Mouse (Mus musculus): ENCODE data around the gene Hist1h3d. TPM values are rescaled to one million over a fixed set of nuclear protein-coding genes. Genes with fewer than 3 reads are reported as not detected.
"Not testable (repeated sequence)": the region's sequence is repeated elsewhere in the genome, so short reads cannot be mapped to it uniquely, and the experiment has no call there.

The Hist1h3d gene
- total and polyA plus RNA-seq, 2 experiments from 2014 or later: 0.96 to 173 TPM

DNA sequence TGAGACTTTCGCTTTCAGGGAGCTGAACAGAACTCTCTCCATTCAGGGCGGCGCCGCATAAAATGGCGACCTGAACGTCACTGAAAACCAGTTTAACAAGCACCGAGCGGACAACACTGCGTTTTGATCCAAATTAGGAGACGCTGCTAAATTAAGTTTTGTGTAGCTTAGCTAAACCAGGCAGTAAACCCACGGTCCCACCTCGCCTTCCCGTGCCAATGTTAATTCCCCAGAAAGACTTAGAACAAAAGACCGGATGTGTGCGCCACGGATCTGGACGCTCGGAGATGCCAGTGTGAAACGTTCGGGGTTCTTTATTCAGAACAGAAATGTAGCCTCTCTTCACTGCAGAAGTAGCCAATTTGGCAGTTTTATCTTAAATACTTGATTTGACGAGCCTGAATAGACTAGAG, 9.5 kb downstream of the Hist1h3d start:
- under 1% methylated on average over 21 of the region's 21 CpGs for WGBS

DNA sequence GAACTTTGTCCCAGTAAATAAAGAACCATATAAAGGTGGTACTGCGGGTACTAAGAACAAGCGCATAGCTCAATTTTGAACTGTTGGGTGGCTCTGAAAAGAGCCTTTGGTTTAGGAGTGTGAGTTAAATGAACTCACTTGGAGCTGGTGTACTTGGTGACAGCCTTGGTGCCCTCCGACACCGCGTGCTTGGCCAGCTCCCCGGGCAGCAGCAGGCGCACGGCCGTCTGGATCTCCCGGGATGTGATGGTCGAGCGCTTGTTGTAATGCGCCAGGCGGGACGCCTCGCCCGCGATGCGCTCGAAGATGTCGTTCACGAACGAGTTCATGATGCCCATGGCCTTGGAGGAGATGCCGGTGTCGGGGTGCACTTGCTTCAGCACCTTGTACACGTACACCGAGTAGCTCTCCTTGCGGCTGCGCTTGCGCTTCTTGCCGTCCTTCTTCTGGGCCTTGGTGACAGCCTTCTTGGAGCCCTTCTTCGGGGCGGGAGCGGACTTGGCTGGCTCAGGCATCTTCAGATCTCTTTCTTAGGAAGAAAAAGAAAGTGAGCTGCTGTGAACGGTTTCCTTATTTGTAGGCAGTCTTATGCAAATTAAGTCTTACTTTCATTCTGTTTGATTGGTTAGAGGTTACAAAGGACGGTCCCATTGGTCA, 10.0 kb downstream of the Hist1h3d start:
- H3K4me1 ChIP-seq (ENCODE audit: insufficient read depth, low read length); H3K27me3 ChIP-seq (ENCODE audit: insufficient read depth, low read length); H3K36me3 ChIP-seq (ENCODE audit: insufficient read depth, low read length); H3K9me3 ChIP-seq (ENCODE audit: low read length): not testable (repeated sequence)
- peak overlapping the region; percentile 49 for H3K4me3 ChIP-seq (ENCODE audit: low read length)
- DNase-seq (ENCODE audit: low spot score): peak; percentile 91
- H3K4me2 ChIP-seq (ENCODE audit: low read depth, low read length): peak overlapping the region; percentile 94
- ATAC-seq: peak; percentile 89
- WGBS: under 1% methylated on average over 18 of the region's 36 CpGs
- peak overlapping the region; percentile 92 for H3K27ac ChIP-seq
- H3K9ac ChIP-seq (replicated peaks; ENCODE audit: low read length): peak overlapping the region; percentile 68

More for the DNA sequence above, 9.5 kb downstream of the Hist1h3d start:
- Histone ChIP-seq H3K4me3 (ENCODE audit: low read length) (peak overlapping the region; percentile 49), H3K9me3 (ENCODE audit: low read length) (no peaks in the 10 kb centered on the region), H3K9ac (replicated peaks; ENCODE audit: low read length) (peak overlapping the region; percentile 68), H3K36me3 (ENCODE audit: insufficient read depth, low read length) (no peaks in the 10 kb centered on the region), H3K27me3 (ENCODE audit: insufficient read depth, low read length) (no peaks in the 10 kb centered on the region), H3K4me1 (ENCODE audit: insufficient read depth, low read length) (peaks cover 8% of the 10 kb centered on the region; the same call in 1 of the 2 replicates), H3K27ac (peak overlapping the region; percentile 92), H3K4me2 (ENCODE audit: low read depth, low read length) (peak overlapping the region; percentile 94)
- ATAC-seq (0 out of 2 replicates have a peak, but pooled peaks have one; percentile 19), DNase-seq (ENCODE audit: low spot score) (peak; percentile 72)
- no peak for TF ChIP-seq CTCF (IDR thresholded peaks at IDR 0.05; ENCODE audit: low read depth)

DNA sequence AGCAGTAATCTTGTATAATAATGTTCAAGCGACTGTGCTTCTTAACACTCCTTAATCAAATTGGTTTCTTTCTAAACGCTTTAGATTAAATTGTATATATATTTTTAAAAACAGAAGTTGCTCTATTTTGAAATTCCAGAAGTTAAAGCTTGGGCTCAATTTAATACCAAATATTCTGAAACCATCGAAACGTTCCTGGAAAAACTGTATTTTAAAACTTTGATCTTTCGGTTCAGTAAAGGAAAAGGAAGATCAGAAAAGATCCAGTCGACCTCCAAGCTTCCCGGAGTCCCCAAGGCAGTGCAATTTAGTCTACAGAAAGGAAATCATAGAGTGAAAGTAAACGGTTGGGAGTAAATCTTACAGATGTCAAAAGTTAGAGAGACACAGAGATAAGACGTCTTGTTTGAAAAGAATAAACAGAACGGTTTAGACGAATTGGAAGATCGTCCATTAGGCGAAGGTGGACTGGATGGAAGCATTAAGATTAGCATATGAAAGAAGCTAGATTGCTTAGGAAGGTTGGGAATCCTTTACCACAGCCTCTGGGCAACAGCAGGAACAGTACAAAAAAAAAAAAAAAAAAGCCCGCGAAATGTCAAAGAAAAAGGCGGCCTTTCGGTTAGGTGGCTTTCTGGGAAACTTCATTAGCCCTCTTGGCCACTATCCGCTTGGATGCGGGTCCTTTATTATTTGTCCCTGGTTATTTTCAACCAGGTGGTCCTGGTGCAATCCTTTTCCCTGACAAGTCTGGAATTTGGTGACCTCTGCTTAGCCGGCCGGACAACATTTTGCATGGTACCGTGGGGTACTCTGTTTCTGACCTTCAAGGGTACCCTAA, 10.8 kb downstream of the Hist1h3d start:
- Histone ChIP-seq H3K4me1 (ENCODE audit: insufficient read depth, low read length) (peaks cover 8% of the 10 kb centered on the region; the same call in 1 of the 2 replicates), H3K27me3 (ENCODE audit: insufficient read depth, low read length) (no peaks in the 10 kb centered on the region), H3K4me3 (ENCODE audit: low read length) (peak overlapping the region; percentile 49), H3K9me3 (ENCODE audit: low read length) (no peaks in the 10 kb centered on the region), H3K9ac (replicated peaks; ENCODE audit: low read length) (peak overlapping the region; percentile 21), H3K27ac (peak overlapping the region; percentile 67), H3K4me2 (ENCODE audit: low read depth, low read length) (peak overlapping the region; percentile 94), H3K36me3 (ENCODE audit: insufficient read depth, low read length) (no peaks in the 10 kb centered on the region)
- no peak for TF ChIP-seq CTCF (IDR thresholded peaks at IDR 0.05; ENCODE audit: low read depth)
- DNase-seq (ENCODE audit: low spot score) (peak; percentile 24), ATAC-seq (no peak)
- 1% methylated on average over 22 of the region's 22 CpGs for WGBS

DNA sequence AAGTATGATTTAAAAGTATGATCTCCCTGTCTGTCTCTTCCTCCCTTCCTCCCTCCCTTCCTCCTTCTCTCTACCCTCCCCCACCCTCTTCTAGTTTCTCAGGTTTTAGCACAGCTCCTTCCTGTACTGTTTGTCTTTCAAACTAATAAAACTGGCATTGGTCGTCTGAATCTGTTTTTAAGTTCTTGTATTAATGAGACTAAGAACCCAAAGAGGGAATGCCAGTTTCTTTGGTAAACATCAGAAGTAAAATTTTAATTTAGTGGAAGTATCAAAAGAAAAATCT, 11.3 kb downstream of the Hist1h3d start:
- Histone ChIP-seq H3K4me3 (ENCODE audit: low read length) (peak overlapping the region; percentile 49), H3K36me3 (ENCODE audit: insufficient read depth, low read length) (no peaks in the 10 kb centered on the region), H3K4me1 (ENCODE audit: insufficient read depth, low read length) (peaks cover 6% of the 10 kb centered on the region; the same call in 1 of the 2 replicates), H3K27ac (peak overlapping the region; percentile 67; the same call in 1 of the 2 replicates), H3K4me2 (ENCODE audit: low read depth, low read length) (peak overlapping the region; percentile 94), H3K9me3 (ENCODE audit: low read length) (no peaks in the 10 kb centered on the region), H3K9ac (replicated peaks; ENCODE audit: low read length) (peak overlapping the region; percentile 21; the same call in 1 of the 2 replicates), H3K27me3 (ENCODE audit: insufficient read depth, low read length) (no peaks in the 10 kb centered on the region)
- WGBS: 0% methylated on average over 1 of the region's 1 CpGs
- ATAC-seq: no peak
- no peak for TF ChIP-seq CTCF (IDR thresholded peaks at IDR 0.05; ENCODE audit: low read depth)
- no peak for DNase-seq (ENCODE audit: low spot score)

DNA sequence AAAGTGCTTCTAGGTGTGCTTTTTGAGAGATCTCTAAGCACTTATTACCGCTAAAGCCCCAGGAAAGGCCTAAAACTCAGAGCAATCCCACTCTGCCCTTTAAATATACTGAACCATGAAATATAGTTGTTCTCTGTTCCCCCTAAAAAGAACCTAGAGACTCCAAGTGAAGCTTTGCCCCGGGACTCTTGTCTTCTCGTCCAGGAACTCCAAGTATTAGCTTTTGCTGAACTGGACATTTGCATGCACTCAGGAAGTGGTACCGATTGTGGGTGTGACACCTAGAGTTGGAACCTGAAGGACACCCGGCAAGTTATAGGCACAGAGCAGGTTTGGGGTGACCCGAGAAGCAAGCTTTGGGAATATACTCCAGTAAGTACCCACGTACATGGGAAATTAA, 15.6 kb downstream of the Hist1h3d start:
- Histone ChIP-seq H3K36me3 (ENCODE audit: insufficient read depth, low read length) (no peaks in the 10 kb centered on the region), H3K9ac (replicated peaks; ENCODE audit: low read length) (no peak overlapping the region), H3K4me1 (ENCODE audit: insufficient read depth, low read length) (no peaks in the 10 kb centered on the region), H3K4me2 (ENCODE audit: low read depth, low read length) (no peak overlapping the region), H3K27ac (no peak overlapping the region), H3K4me3 (ENCODE audit: low read length) (no peak overlapping the region), H3K27me3 (ENCODE audit: insufficient read depth, low read length) (no peaks in the 10 kb centered on the region), H3K9me3 (ENCODE audit: low read length) (no peaks in the 10 kb centered on the region)
- TF ChIP-seq CTCF (IDR thresholded peaks at IDR 0.05; ENCODE audit: low read depth): no peak
- DNase-seq (ENCODE audit: low spot score) (no peak), ATAC-seq (no peak)
- 95% methylated on average over 7 of the region's 7 CpGs for WGBS

DNA sequence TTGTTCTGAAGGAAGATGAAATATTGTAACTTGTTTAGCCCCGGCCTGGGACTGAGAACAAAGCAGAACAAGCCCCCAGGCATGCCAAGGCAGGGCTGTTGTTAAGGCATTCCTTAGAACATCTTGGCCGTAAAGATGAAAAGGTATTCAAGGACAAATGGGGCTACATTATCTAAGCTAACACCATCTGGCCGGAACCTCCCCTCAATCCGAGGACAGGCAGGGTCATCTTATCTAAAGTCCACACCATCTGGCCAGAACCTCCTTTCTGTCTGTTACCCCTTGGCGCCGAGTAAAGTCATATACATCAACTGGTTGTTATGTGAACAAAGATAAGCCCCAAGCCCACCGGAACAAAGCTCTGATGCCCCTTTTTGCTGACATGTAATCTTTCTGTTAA, 16.3 kb downstream of the Hist1h3d start:
- H3K9ac ChIP-seq (replicated peaks; ENCODE audit: low read length); H3K4me3 ChIP-seq (ENCODE audit: low read length); H3K36me3 ChIP-seq (ENCODE audit: insufficient read depth, low read length); H3K27ac ChIP-seq; ATAC-seq; DNase-seq (ENCODE audit: low spot score); H3K9me3 ChIP-seq (ENCODE audit: low read length); H3K4me1 ChIP-seq (ENCODE audit: insufficient read depth, low read length); H3K27me3 ChIP-seq (ENCODE audit: insufficient read depth, low read length); H3K4me2 ChIP-seq (ENCODE audit: low read depth, low read length): not testable (repeated sequence)
- 92% methylated on average over 7 of the region's 7 CpGs for WGBS

DNA sequence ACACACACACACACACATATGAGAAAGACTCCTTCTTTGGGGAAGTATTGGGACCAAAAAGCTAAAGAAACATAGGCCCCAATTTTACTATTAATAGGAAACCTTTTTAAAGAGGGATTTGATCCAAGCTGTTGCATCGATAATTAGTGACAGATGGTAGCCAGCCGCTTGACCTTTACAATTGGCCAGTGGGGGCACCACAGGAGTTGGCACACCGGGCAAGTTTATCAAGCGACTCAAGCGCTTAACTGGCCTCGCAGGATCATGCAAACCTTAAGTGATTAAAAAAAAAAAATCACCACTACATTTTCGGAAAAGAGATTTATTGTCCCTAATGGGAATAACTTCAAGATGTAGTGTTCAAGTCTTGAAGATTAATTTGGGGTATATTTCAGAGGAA, 17.1 kb downstream of the Hist1h3d start:
- DNase-seq (ENCODE audit: low spot score) (no peak), ATAC-seq (no peak)
- no peak overlapping the region for H3K4me3 ChIP-seq (ENCODE audit: low read length)
- H3K4me1 ChIP-seq (ENCODE audit: insufficient read depth, low read length): no peaks in the 10 kb centered on the region
- whole genome bisulfite sequencing: 63% methylated on average over 7 of the region's 7 CpGs
- H3K27ac ChIP-seq: no peak overlapping the region
- no peaks in the 10 kb centered on the region for H3K9me3 ChIP-seq (ENCODE audit: low read length)
- H3K9ac ChIP-seq (replicated peaks; ENCODE audit: low read length): no peak overlapping the region
- H3K27me3 ChIP-seq (ENCODE audit: insufficient read depth, low read length): no peaks in the 10 kb centered on the region
- no peak for TF ChIP-seq CTCF (IDR thresholded peaks at IDR 0.05; ENCODE audit: low read depth)
- H3K36me3 ChIP-seq (ENCODE audit: insufficient read depth, low read length): no peaks in the 10 kb centered on the region
- H3K4me2 ChIP-seq (ENCODE audit: low read depth, low read length): no peak overlapping the region

Data from hindbrain, postnatal 0 days (tissue).